Mouse (Mus musculus): Measurements from ENCODE around the gene Zfp330.

- TF ChIP-seq CTCF (IDR thresholded peaks at IDR 0.05; ENCODE audit: low read depth, low read length) (peak; percentile 62), POLR2A (IDR thresholded peaks at IDR 0.05; ENCODE audit: extremely low read depth, insufficient read depth, low read length) (no peak)
Observed at GRCm38 (mm10) chr8:82743905-82744904, 29.8 kb downstream of the Zfp330 start.

Measured in liver, adult 2 months (tissue).